In the genomic region with DNA sequence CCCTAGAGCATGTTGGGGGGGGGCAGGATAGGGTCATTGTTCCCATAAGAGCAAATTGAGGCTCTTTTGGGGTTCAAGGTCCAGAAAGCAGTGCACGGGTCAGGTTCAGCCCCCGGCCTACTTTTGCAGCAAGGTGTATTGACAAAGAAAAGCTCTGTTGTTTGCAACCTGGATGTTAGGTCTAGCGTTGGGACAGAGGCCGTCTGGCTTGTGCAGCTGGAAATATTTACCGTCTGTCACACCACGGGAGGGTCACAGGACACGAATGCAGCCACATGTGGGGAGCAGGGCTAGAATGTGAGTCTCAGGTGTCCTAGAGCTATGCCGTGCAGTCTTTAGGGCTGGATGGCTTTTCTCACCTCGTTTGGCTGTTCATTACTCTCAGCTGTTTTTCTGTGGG, we compare ENCODE assay signal across 18 mouse cellular contexts. TPM values are rescaled to one million over a fixed set of nuclear protein-coding genes. Genes with fewer than 3 reads are reported as not detected.
A peak's percentile ranks its signal among the peaks of the same experiment; 100 is the strongest.
DNase-seq lines count a peak whose midpoint lies in the region; ATAC-seq and TF ChIP-seq lines count a peak whose summit lies in the region.
"Had no signal": no experiment of that assay in that cellular context is flagged by ENCODE, and none has a peak within 500 bp of the region (broad histone marks: within the 10 kb centered on the region; RNA-seq: fewer than 3 reads in every experiment).

No protein-coding gene starts in this region.

- no peak overlapping the region for H3K4me2 ChIP-seq in hindbrain, postnatal 0 days (ENCODE audit: low read depth, low read length)
- no peak overlapping the region for H3K4me2 ChIP-seq in liver, embryonic 16.5 days (ENCODE audit: low read depth, low read length)
- H3K4me2 ChIP-seq: heart, embryonic 15.5 days had no signal

- DNase-seq in hindbrain, embryonic 10.5 days (ENCODE audit: low spot score) = no peak
- no peak for DNase-seq in hindbrain, postnatal 0 days (ENCODE audit: low spot score)
- DNase-seq in hindlimb bud, embryonic 11.5 days (ENCODE audit: extremely low spot score, low read depth, low spot score) = peak; percentile 22
- DNase-seq in urinary bladder, postnatal 25 days (ENCODE audit: low spot score) = no peak
- DNase-seq in cerebellum, postnatal 10 days = no peak
- no peak for DNase-seq in lung, postnatal 25 days (ENCODE audit: low spot score)
- DNase-seq: adrenal gland, postnatal 36 days; cerebellum, adult 2 months; gastrocnemius, postnatal 36 days; heart, postnatal 4 days; kidney, adult 18-20 months had no signal

- TF ChIP-seq CTCF in hindbrain, postnatal 0 days (IDR thresholded peaks at IDR 0.05; ENCODE audit: low read depth) = no peak
- TF ChIP-seq CTCF in bone marrow macrophage, adult 2 months (IDR thresholded peaks at IDR 0.05; ENCODE audit: low read depth, low read length) = no peak

- peaks cover 29% of the 10 kb centered on the region for H3K4me1 ChIP-seq in hindbrain, embryonic 10.5 days (replicated peaks)
- H3K4me1 ChIP-seq in hindbrain, postnatal 0 days (ENCODE audit: insufficient read depth, low read length) = no peaks in the 10 kb centered on the region
- peaks cover 30% of the 10 kb centered on the region for H3K4me1 ChIP-seq in bone marrow macrophage, adult 2 months (ENCODE audit: control insufficient read depth, insufficient read depth, low read length)
- H3K4me1 ChIP-seq in liver, embryonic 16.5 days (ENCODE audit: control insufficient read depth, low read depth, low read length) = peaks cover 8% of the 10 kb centered on the region

- H3K9me3 ChIP-seq in hindbrain, embryonic 10.5 days = no peaks in the 10 kb centered on the region
- no peaks in the 10 kb centered on the region for H3K9me3 ChIP-seq in hindbrain, postnatal 0 days (ENCODE audit: low read length)
- no peaks in the 10 kb centered on the region for H3K9me3 ChIP-seq in liver, embryonic 16.5 days (replicated peaks; ENCODE audit: control insufficient read depth, low read length)
- H3K9me3 ChIP-seq: heart, embryonic 15.5 days; midbrain, embryonic 10.5 days had no signal

- WGBS in hindbrain, embryonic 10.5 days = 72% methylated on average over 9 of the region's 9 CpGs
- 77% methylated on average over 9 of the region's 9 CpGs for WGBS in hindbrain, postnatal 0 days
- WGBS in liver, embryonic 16.5 days (ENCODE audit: insufficient replicate concordance) = 60% methylated on average over 9 of the region's 9 CpGs

- no peak overlapping the region for H3K4me3 ChIP-seq in hindbrain, embryonic 10.5 days
- no peak overlapping the region for H3K4me3 ChIP-seq in hindbrain, postnatal 0 days (ENCODE audit: low read length)
- no peak overlapping the region for H3K4me3 ChIP-seq in bone marrow macrophage, adult 2 months (ENCODE audit: insufficient read depth, low read length)
- H3K4me3 ChIP-seq in liver, embryonic 16.5 days (ENCODE audit: low read depth, low read length) = no peak overlapping the region
- H3K4me3 ChIP-seq: heart, embryonic 15.5 days; midbrain, embryonic 10.5 days had no signal

- H3K27me3 ChIP-seq in hindbrain, embryonic 10.5 days (ENCODE audit: insufficient read depth, poor library complexity, severe bottlenecking) = no peaks in the 10 kb centered on the region
- no peaks in the 10 kb centered on the region for H3K27me3 ChIP-seq in hindbrain, postnatal 0 days (ENCODE audit: insufficient read depth, low read length)
- H3K27me3 ChIP-seq in liver, embryonic 16.5 days (ENCODE audit: control insufficient read depth, insufficient read depth, low read depth, low read length) = no peaks in the 10 kb centered on the region
- H3K27me3 ChIP-seq: heart, embryonic 15.5 days had no signal

- H3K36me3 ChIP-seq in hindbrain, embryonic 10.5 days = peaks cover 64% of the 10 kb centered on the region
- peaks cover 39% of the 10 kb centered on the region for H3K36me3 ChIP-seq in hindbrain, postnatal 0 days (ENCODE audit: insufficient read depth, low read length)
- peaks cover 5% of the 10 kb centered on the region; the same call in 1 of the 2 replicates for H3K36me3 ChIP-seq in liver, embryonic 16.5 days (ENCODE audit: control insufficient read depth, insufficient read depth)

- no peak for TF ChIP-seq POLR2A in bone marrow macrophage, adult 2 months (IDR thresholded peaks at IDR 0.05; ENCODE audit: borderline replicate concordance, low read depth, low read length)

- ATAC-seq in hindbrain, postnatal 0 days = no peak
- ATAC-seq in liver, embryonic 16.5 days (ENCODE audit: low read depth) = peak; percentile 76
- ATAC-seq: hindbrain, embryonic 16.5 days had no signal

- 0 out of 2 replicates have a peak overlapping the region, but pooled peaks have one; percentile 3 for H3K27ac ChIP-seq in hindbrain, embryonic 10.5 days
- H3K27ac ChIP-seq in hindbrain, postnatal 0 days = no peak overlapping the region
- peak overlapping the region; percentile 75 for H3K27ac ChIP-seq in bone marrow macrophage, adult 2 months (ENCODE audit: insufficient read depth, low read depth, low read length)
- H3K27ac ChIP-seq in liver, embryonic 16.5 days (ENCODE audit: low read length) = peak overlapping the region; percentile 32
- H3K27ac ChIP-seq: heart, embryonic 15.5 days; kidney, postnatal 0 days; midbrain, embryonic 10.5 days; stomach, postnatal 0 days had no signal

- no peak overlapping the region for H3K9ac ChIP-seq in hindbrain, postnatal 0 days (replicated peaks; ENCODE audit: low read length)
- 0 out of 2 replicates have a peak overlapping the region, but pooled peaks have one; percentile 4 for H3K9ac ChIP-seq in liver, embryonic 16.5 days (ENCODE audit: low read depth, low read length)
- H3K9ac ChIP-seq: heart, embryonic 15.5 days had no signal

RNA-seq across cellular contexts. Expression of a gene that starts 42.5 kb away (rescaled TPM):
- 34.3 and 36.1 TPM in 2 replicates for polyA plus RNA-seq in hindbrain, embryonic 10.5 days (2016; fragmentation: Nextera tagmentation; extraction: Ambion mirVana)
- 49.8 and 52.7 TPM in 2 replicates for total RNA-seq in hindbrain, postnatal 0 days (2014; rRNA removed)
- 20.8 and 23.5 TPM in 2 replicates for polyA plus RNA-seq in hindbrain, postnatal 0 days (2015; fragmentation: Nextera tagmentation; extraction: Ambion mirVana)
- 78.3 and 90.1 TPM in 2 replicates for polyA plus RNA-seq in bone marrow macrophage, adult 2 months (2012; ENCODE audit: insufficient read depth, insufficient read length, missing spikeins)
- 9.4 and 11.9 TPM in 2 replicates for polyA plus RNA-seq in liver, embryonic 16.5 days (2015; fragmentation: Nextera tagmentation; extraction: Ambion mirVana)

RNA-seq across cellular contexts. Expression of a gene that starts 43.0 kb away (rescaled TPM):
- polyA plus RNA-seq in hindbrain, embryonic 10.5 days (2016; fragmentation: Nextera tagmentation; extraction: Ambion mirVana) = 131 and 166 TPM in 2 replicates
- 154 and 168 TPM in 2 replicates for total RNA-seq in hindbrain, postnatal 0 days (2014; rRNA removed)
- 92.2 and 101 TPM in 2 replicates for polyA plus RNA-seq in hindbrain, postnatal 0 days (2015; fragmentation: Nextera tagmentation; extraction: Ambion mirVana)
- 17.4 and 23.3 TPM in 2 replicates for polyA plus RNA-seq in bone marrow macrophage, adult 2 months (2012; ENCODE audit: insufficient read depth, insufficient read length, missing spikeins)
- 74.4 and 77.2 TPM in 2 replicates for polyA plus RNA-seq in liver, embryonic 16.5 days (2015; fragmentation: Nextera tagmentation; extraction: Ambion mirVana)

RNA-seq across cellular contexts. Expression of a gene that starts 43.0 kb away (rescaled TPM):
- 11.5 TPM in 2 replicates for polyA plus RNA-seq in hindbrain, embryonic 10.5 days (2016; fragmentation: Nextera tagmentation; extraction: Ambion mirVana)
- 37.9 and 50.0 TPM in 2 replicates for total RNA-seq in hindbrain, postnatal 0 days (2014; rRNA removed)
- polyA plus RNA-seq in hindbrain, postnatal 0 days (2015; fragmentation: Nextera tagmentation; extraction: Ambion mirVana) = 19.5 and 22.1 TPM in 2 replicates
- polyA plus RNA-seq in bone marrow macrophage, adult 2 months (2012; ENCODE audit: insufficient read depth, insufficient read length, missing spikeins) = 12.0 and 13.2 TPM in 2 replicates
- polyA plus RNA-seq in liver, embryonic 16.5 days (2015; fragmentation: Nextera tagmentation; extraction: Ambion mirVana) = 1.9 and 2.2 TPM in 2 replicates
